Mouse (Mus musculus): ENCODE results near the gene Tm9sf3.
"Not testable (repeated sequence)": the region's sequence is repeated elsewhere in the genome, so short reads cannot be mapped to it uniquely, and the experiment has no call there.

Tm9sf3 gene

GRCm38 (mm10) chr19:41263630-41264295 lies at the start of gene Tm9sf3:
Gene Tm9sf3, minus strand, starts transcription at chr19:41263997.
- DNase-seq, result peak; percentile 91

- DNase-seq, result not testable (repeated sequence)
Observed at GRCm38 (mm10) chr19:41312587-41312986, 48.8 kb upstream of the Tm9sf3 start.

DNA sequence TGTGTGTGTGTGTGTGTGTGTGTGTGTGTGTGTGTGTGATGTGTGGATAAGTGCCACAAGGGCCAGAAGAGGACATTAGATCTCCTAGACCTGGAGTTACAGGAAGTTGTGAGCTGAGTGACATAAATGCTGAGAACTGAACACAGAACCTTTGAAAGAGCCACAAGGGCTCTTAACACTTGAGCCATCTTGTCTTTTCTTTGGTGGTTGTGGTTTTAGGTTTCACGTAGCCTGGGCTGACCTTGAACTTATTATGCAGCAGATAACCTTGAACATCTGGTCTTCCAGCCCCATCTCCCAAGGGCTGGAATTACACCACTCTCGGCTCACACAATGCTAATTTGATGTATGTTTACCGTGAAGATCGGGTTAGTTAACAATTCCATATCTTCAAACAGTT lies 48.2 kb upstream of the Tm9sf3 start:
- DNase-seq, result no peak

- DNase-seq, result no peak
Observed at GRCm38 (mm10) chr19:41310971-41311703, 47.3 kb upstream of the Tm9sf3 start.

- DNase-seq, result no peak
Observed at GRCm38 (mm10) chr19:41303933-41304332, 40.1 kb upstream of the Tm9sf3 start.

DNA sequence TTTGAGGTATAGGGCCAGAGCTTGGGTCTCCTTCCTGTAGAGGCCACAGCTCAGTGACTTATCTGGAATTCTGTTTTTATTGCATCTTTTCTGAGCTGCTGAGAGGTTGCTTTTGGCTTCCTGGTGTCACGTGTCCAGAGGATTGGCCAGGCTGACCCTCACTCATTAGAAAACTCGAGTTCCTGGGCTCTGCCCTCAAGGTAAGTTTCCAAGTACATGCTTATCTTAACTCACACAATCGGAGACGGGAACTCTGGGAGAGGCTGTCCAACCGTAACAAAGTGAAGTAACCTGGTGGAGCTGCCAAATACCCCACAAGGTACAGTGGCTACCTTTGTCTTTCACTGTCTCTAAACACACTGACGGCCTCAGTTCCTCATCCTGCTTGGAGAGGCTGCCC lies 39.6 kb upstream of the Tm9sf3 start:
- no peak for DNase-seq

GRCm38 (mm10) chr19:41301856-41302255 lies 38.1 kb upstream of the Tm9sf3 start:
- DNase-seq, result no peak

GRCm38 (mm10) chr19:41299446-41299845 lies 35.6 kb upstream of the Tm9sf3 start:
- DNase-seq, result no peak

DNA sequence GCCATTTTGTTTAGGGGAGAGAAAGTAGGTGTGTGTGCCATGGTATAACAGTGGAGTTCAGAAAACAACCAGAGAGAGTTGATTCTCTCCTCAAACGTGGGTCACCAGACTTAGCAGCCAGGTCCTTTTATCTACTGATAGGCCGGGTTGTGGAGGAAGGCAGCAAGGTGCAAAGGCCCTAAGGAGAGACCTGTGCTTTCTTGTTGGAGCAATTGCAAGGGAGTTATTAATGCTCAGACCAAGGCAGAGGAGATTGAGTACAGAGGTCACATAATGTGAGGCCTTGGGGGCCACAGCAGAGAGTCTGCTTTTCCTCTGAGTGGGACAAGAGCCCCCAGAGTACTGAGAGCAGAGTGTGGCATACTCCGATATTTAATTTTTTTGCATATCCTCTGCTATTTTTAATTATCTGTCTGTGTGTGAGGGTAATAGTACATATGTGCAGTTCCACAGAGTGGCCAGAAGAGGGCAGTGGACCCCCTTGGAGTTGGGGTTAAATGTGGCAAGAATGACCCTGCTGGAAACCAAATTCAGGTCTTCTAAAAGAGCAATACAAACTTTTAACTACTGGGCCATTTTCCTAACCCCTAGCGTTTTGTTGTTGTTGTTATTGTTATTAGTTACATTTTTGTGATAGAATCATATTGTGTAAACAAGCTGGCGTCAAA lies 27.3 kb upstream of the Tm9sf3 start:
- no peak for DNase-seq

- no peak for DNase-seq
Observed at GRCm38 (mm10) chr19:41288568-41288967, 24.8 kb upstream of the Tm9sf3 start.

- no peak for DNase-seq
Observed at GRCm38 (mm10) chr19:41287224-41287623, 23.4 kb upstream of the Tm9sf3 start.

DNA sequence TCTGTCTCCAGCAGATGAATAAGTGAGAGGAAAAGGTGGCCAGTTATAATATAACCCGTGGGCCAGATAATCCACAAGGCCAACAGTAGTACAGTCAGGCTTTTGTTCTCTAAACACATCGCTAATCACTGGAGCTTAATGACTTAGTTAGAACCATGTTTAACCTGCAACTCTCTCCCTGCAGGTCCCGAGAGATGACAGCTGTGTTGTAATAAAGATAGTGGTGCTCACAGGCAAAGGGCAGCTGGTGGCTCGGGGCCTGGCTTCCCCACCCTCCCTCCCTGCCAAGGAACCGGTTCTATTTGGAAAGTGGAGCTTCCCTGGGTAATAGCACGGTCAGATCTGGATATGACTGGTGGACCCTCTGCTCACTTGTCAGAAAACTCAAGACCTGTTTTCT lies 20.7 kb upstream of the Tm9sf3 start:
- no peak for DNase-seq

DNA sequence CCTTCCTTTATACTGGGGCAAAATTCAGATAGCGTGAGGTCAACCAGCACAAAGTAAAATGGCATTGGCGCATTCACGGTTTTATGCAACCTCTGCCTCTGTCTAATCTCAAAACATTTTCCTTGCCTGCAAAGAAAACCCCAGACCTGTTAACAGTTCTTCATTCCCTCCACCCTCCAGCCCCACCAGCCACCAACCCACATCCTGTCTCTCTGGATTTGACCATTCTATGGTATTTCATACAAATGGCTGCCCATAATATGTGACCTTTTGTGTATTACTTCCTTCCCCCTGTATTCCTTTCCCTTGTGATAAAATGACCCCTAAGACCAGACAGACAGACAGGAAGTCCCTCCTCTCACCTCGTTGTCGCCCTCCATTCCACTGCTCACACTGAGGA lies 18.9 kb upstream of the Tm9sf3 start:
- no peak for DNase-seq

DNA sequence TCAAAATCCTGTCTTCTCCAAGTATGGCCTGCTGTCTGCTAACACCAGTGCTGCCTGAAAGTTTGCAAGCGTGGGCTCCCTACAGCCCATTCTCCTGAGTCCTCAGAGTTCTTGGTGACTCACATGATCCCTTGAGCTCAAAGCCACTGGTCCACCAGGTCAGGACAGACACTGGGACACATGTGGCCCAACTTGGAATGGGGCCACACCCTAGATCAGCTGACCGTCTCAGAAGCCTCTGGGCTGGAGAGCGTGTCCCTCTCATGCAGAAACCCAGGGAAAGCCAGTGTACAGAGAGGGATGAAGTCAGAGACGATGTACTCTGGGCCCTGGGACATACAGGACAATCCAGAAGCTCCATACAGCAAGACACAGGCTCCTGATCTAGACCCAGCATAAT lies 18.4 kb upstream of the Tm9sf3 start:
- DNase-seq, result no peak

GRCm38 (mm10) chr19:41279724-41280244 lies 16.0 kb upstream of the Tm9sf3 start:
- DNase-seq, result no peak

GRCm38 (mm10) chr19:41278606-41279005 lies 14.8 kb upstream of the Tm9sf3 start:
- DNase-seq, result no peak

- DNase-seq, result no peak
Observed at GRCm38 (mm10) chr19:41275588-41275987, 11.8 kb upstream of the Tm9sf3 start.

GRCm38 (mm10) chr19:41270906-41271305 lies 7.1 kb upstream of the Tm9sf3 start:
- no peak for DNase-seq

GRCm38 (mm10) chr19:41270151-41270727 lies 6.4 kb upstream of the Tm9sf3 start:
- DNase-seq, result peak; percentile 68

- DNase-seq, result no peak
Observed at GRCm38 (mm10) chr19:41266251-41266901, 2.6 kb upstream of the Tm9sf3 start.

GRCm38 (mm10) chr19:41264331-41264799 lies 568 bp upstream of the Tm9sf3 start:
- DNase-seq, result no peak
